8 mouse cellular contexts compared by ENCODE assay signal in the genomic region with DNA sequence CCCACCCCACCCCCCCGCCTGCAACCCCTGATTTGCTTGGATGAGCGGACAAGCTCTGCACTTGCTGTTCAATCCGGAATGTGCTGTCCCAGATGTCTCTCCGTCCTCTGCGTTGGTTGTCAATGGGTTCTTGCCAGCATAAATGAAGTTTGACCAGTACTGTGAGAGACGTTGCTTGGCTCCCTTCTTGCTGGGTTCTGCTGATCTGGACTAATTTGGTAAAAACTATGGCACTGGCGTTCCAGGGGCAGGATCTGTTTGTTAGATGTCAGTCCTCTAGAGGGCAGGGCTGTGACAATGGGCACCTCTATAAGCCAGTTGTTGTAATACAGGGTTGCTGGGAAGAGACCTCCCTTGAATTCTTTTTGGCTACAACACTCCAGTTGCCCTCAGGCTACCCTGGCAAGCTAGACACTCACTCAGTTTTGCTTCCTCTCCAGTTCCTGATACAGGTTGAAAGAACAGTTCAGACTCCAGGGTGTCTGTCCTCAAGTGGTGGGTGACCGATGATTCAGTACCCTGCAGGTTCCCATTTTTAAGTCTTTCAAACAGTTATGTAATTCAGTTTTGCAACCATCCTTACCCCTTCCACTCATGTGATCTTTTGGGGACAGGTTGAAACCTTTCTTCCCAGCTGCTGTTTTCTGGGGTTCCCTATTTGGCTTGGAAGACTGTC. TPM values are rescaled to one million over a fixed set of nuclear protein-coding genes. Genes with fewer than 3 reads are reported as not detected.
DNase-seq lines count a peak whose midpoint lies in the region; ATAC-seq and TF ChIP-seq lines count a peak whose summit lies in the region.

No protein-coding gene starts in this region.

- H3K4me2 ChIP-seq in midbrain, postnatal 0 days (ENCODE audit: low read depth, low read length, poor library complexity, severe bottlenecking): peak overlapping the region; percentile 85

- TF ChIP-seq CTCF in left cerebral cortex, adult 2 months (IDR thresholded peaks at IDR 0.05): no peak; the same call in 1 of the 2 replicates
- TF ChIP-seq CTCF in midbrain, postnatal 0 days (IDR thresholded peaks at IDR 0.05): 0 out of 2 replicates have a peak, but pooled peaks have one; percentile 9

- intact Hi-C loops in left cerebral cortex, adult 2 months (cut with DNase I): no loop called here
- intact Hi-C loops in left cerebral cortex, postnatal 4 days (cut with DNase I): no loop called here

- H3K27ac ChIP-seq in left cerebral cortex, adult 2 months: no peak overlapping the region
- H3K27ac ChIP-seq in midbrain, postnatal 0 days (ENCODE audit: low read depth, low read length): no peak overlapping the region

- H3K27me3 ChIP-seq in midbrain, postnatal 0 days (ENCODE audit: insufficient read depth, low read length): no peaks in the 10 kb centered on the region

- H3K36me3 ChIP-seq in midbrain, postnatal 0 days (ENCODE audit: insufficient read depth, low read length): no peaks in the 10 kb centered on the region

- H3K4me3 ChIP-seq in left cerebral cortex, adult 2 months: peak overlapping the region; percentile 66
- H3K4me3 ChIP-seq in midbrain, postnatal 0 days (ENCODE audit: low read depth, low read length): peak overlapping the region; percentile 54

- ATAC-seq in midbrain, postnatal 0 days (ENCODE audit: low FRiP score): no peak
- ATAC-seq in activated CD4-positive, CD25-positive, alpha-beta regulatory T cell, adult 4 months: no peak

- DNase-seq in left cerebral cortex, adult 2 months (ENCODE audit: extremely low spot score in 1 of 2, low spot score in 2 of 2): no peak
- DNase-seq in left cerebral cortex, postnatal 4 days: no peak
- DNase-seq in fat pad, adult 2 months (ENCODE audit: extremely low read depth, low read depth, low spot score): peak; percentile 74
- peak; percentile 44 for DNase-seq in kidney, postnatal 14 days
- no peak for DNase-seq in midbrain, postnatal 0 days (ENCODE audit: low spot score)
- no peak for DNase-seq in ovary, adult 18-20 months (ENCODE audit: low spot score)
- DNase-seq in urinary bladder, postnatal 36 days (ENCODE audit: low spot score in 2 of 2): no peak

- H3K4me1 ChIP-seq in midbrain, postnatal 0 days (ENCODE audit: insufficient read depth, low read length): no peaks in the 10 kb centered on the region

- no peaks in the 10 kb centered on the region for H3K9me3 ChIP-seq in midbrain, postnatal 0 days (ENCODE audit: low read length)

- peak overlapping the region; percentile 55; the same call in 1 of the 2 replicates for H3K9ac ChIP-seq in midbrain, postnatal 0 days (replicated peaks; ENCODE audit: low read length, poor library complexity, severe bottlenecking)

- 28% methylated on average over 8 of the region's 8 CpGs for WGBS in midbrain, postnatal 0 days

RNA-seq across cellular contexts. Expression of gene Msrb1, which starts 0.8 kb away (rescaled TPM):
- 10 to 100 TPM; 31.8 to 34.7 TPM for total RNA-seq in left cerebral cortex, adult 2 months (2021)
- 10 to 100 TPM; 36.6 to 42.7 TPM for total RNA-seq in left cerebral cortex, postnatal 4 days (2021)
- 9.6 and 14.1 TPM in 2 replicates for total RNA-seq in midbrain, postnatal 0 days (2014; rRNA removed)
- polyA plus RNA-seq in midbrain, postnatal 0 days (2015; fragmentation: Nextera tagmentation; extraction: Ambion mirVana): 20.6 and 22.6 TPM in 2 replicates
- polyA plus RNA-seq in activated CD4-positive, CD25-positive, alpha-beta regulatory T cell, adult 4 months (2017; shearing (Covaris generic)): 10 to 100 TPM; 33.5 to 39.9 TPM

RNA-seq across cellular contexts. Expression of gene Rpl3l, which starts 9.7 kb away (rescaled TPM):
- total RNA-seq in left cerebral cortex, adult 2 months (2021): under 1 TPM; 0.34 to 0.68 TPM
- total RNA-seq in left cerebral cortex, postnatal 4 days (2021): not detected
- total RNA-seq in midbrain, postnatal 0 days (2014; rRNA removed): not detected in 2 replicates
- polyA plus RNA-seq in midbrain, postnatal 0 days (2015; fragmentation: Nextera tagmentation; extraction: Ambion mirVana): 0.21 and 0.37 TPM in 2 replicates
- not detected for polyA plus RNA-seq in activated CD4-positive, CD25-positive, alpha-beta regulatory T cell, adult 4 months (2017; shearing (Covaris generic))

RNA-seq across cellular contexts. Expression of gene Ndufb10, which starts 13.0 kb away (rescaled TPM):
- 100 to 1,000 TPM; 208 to 222 TPM for total RNA-seq in left cerebral cortex, adult 2 months (2021)
- 100 to 1,000 TPM; 130 to 145 TPM for total RNA-seq in left cerebral cortex, postnatal 4 days (2021)
- 150 and 170 TPM in 2 replicates for total RNA-seq in midbrain, postnatal 0 days (2014; rRNA removed)
- polyA plus RNA-seq in midbrain, postnatal 0 days (2015; fragmentation: Nextera tagmentation; extraction: Ambion mirVana): 344 and 349 TPM in 2 replicates
- 100 to 1,000 TPM; 226 to 265 TPM for polyA plus RNA-seq in activated CD4-positive, CD25-positive, alpha-beta regulatory T cell, adult 4 months (2017; shearing (Covaris generic))

RNA-seq across cellular contexts. Expression of gene Hs3st6, which starts 15.5 kb away (rescaled TPM):
- under 1 TPM; 0.28 to 0.29 TPM for total RNA-seq in left cerebral cortex, adult 2 months (2021)
- not detected for total RNA-seq in left cerebral cortex, postnatal 4 days (2021)
- 0.49 TPM in 1 of 2 replicates, not detected in the other for total RNA-seq in midbrain, postnatal 0 days (2014; rRNA removed)
- polyA plus RNA-seq in midbrain, postnatal 0 days (2015; fragmentation: Nextera tagmentation; extraction: Ambion mirVana): 0.22 and 0.50 TPM in 2 replicates
- polyA plus RNA-seq in activated CD4-positive, CD25-positive, alpha-beta regulatory T cell, adult 4 months (2017; shearing (Covaris generic)): not detected

RNA-seq across cellular contexts. Expression of gene Rps2, which starts 19.4 kb away (rescaled TPM):
- total RNA-seq in left cerebral cortex, adult 2 months (2021): 100 to 1,000 TPM; 284 to 288 TPM
- total RNA-seq in left cerebral cortex, postnatal 4 days (2021): 100 to 1,000 TPM; 619 to 676 TPM
- total RNA-seq in midbrain, postnatal 0 days (2014; rRNA removed): 2,209 and 2,389 TPM in 2 replicates
- 749 and 802 TPM in 2 replicates for polyA plus RNA-seq in midbrain, postnatal 0 days (2015; fragmentation: Nextera tagmentation; extraction: Ambion mirVana)
- polyA plus RNA-seq in activated CD4-positive, CD25-positive, alpha-beta regulatory T cell, adult 4 months (2017; shearing (Covaris generic)): 1,000 to 10,000 TPM in 1 of 2 experiments, 100 to 1,000 TPM in 1; 537 to 1,178 TPM

Comparison
In these comparisons a context has a peak if more than half of its experiments do, and no peak if none do; other contexts are left out.
1. DNase-seq: peak in fat pad, adult 2 months (single experiment) and kidney, postnatal 14 days (single experiment); none in left cerebral cortex, adult 2 months (0 of 2), left cerebral cortex, postnatal 4 days (single experiment), midbrain, postnatal 0 days (single experiment), ovary, adult 18-20 months (single experiment) and urinary bladder, postnatal 36 days (0 of 2).